Comparison of ENCODE assay signal across 12 mouse cellular contexts in genomic region chr5:124192726-124193285, GRCm38 (mm10). TPM values are rescaled to one million over a fixed set of nuclear protein-coding genes. Genes with fewer than 3 reads are reported as not detected.
DNase-seq lines count a peak whose midpoint lies in the region; ATAC-seq and TF ChIP-seq lines count a peak whose summit lies in the region.
"Had no signal": no experiment of that assay in that cellular context is flagged by ENCODE, and none has a peak within 500 bp of the region (broad histone marks: within the 10 kb centered on the region; RNA-seq: fewer than 3 reads in every experiment).

No protein-coding gene starts in this region.

- no peak for TF ChIP-seq EP300 in liver, postnatal 0 days (IDR thresholded peaks at IDR 0.05; ENCODE audit: low read depth)

- 19% methylated on average over 10 of the region's 10 CpGs for WGBS in forebrain, postnatal 0 days
- 53% methylated on average over 10 of the region's 10 CpGs for WGBS in limb, embryonic 15.5 days
- 80% methylated on average over 10 of the region's 10 CpGs for WGBS in liver, postnatal 0 days (ENCODE audit: insufficient replicate concordance)

- no peaks in the 10 kb centered on the region for H3K27me3 ChIP-seq in forebrain, postnatal 0 days (ENCODE audit: insufficient read depth, low read length)
- H3K27me3 ChIP-seq in limb, embryonic 15.5 days = no peaks in the 10 kb centered on the region
- H3K27me3 ChIP-seq in liver, postnatal 0 days (ENCODE audit: insufficient read depth, low read length) = no peaks in the 10 kb centered on the region
- H3K27me3 ChIP-seq: CH12.LX; embryonic facial prominence, embryonic 12.5 days had no signal

- no peak overlapping the region for H3K4me2 ChIP-seq in forebrain, postnatal 0 days (ENCODE audit: low read depth)
- no peak overlapping the region for H3K4me2 ChIP-seq in limb, embryonic 15.5 days
- H3K4me2 ChIP-seq in liver, postnatal 0 days (ENCODE audit: low read depth, low read length) = no peak overlapping the region
- H3K4me2 ChIP-seq: embryonic facial prominence, embryonic 12.5 days; lung, embryonic 14.5 days had no signal

- no peaks in the 10 kb centered on the region for H3K9me3 ChIP-seq in forebrain, postnatal 0 days (ENCODE audit: low read length)
- H3K9me3 ChIP-seq in limb, embryonic 15.5 days = no peaks in the 10 kb centered on the region
- H3K9me3 ChIP-seq in liver, postnatal 0 days (ENCODE audit: low read length) = no peaks in the 10 kb centered on the region
- H3K9me3 ChIP-seq: embryonic facial prominence, embryonic 12.5 days had no signal

- peak overlapping the region; percentile 97 for H3K27ac ChIP-seq in layer of hippocampus, adult 2 months
- no peak overlapping the region for H3K27ac ChIP-seq in forebrain, postnatal 0 days (ENCODE audit: low read depth, low read length)
- H3K27ac ChIP-seq in limb, embryonic 15.5 days = peak overlapping the region; percentile 11; the same call in 1 of the 2 replicates
- H3K27ac ChIP-seq in liver, postnatal 0 days (ENCODE audit: low read depth) = no peak overlapping the region
- H3K27ac ChIP-seq: embryonic facial prominence, embryonic 12.5 days had no signal

- no peaks in the 10 kb centered on the region for H3K36me3 ChIP-seq in forebrain, postnatal 0 days (ENCODE audit: insufficient read depth)
- H3K36me3 ChIP-seq in limb, embryonic 15.5 days = no peaks in the 10 kb centered on the region
- H3K36me3 ChIP-seq in liver, postnatal 0 days (replicated peaks; ENCODE audit: insufficient read depth, low read length) = no peaks in the 10 kb centered on the region
- H3K36me3 ChIP-seq: embryonic facial prominence, embryonic 12.5 days had no signal

- no peak for DNase-seq in layer of hippocampus, adult 2 months (ENCODE audit: low spot score in 2 of 2)
- DNase-seq in layer of hippocampus, adult 9-11 months = no peak
- no peak for DNase-seq in forebrain, postnatal 0 days
- peak; percentile 60 to 68 for DNase-seq in thymus, postnatal 10 days (ENCODE audit: low spot score in 2 of 2)
- DNase-seq in natural killer cell, adult 2 months (ENCODE audit: low spot score in 2 of 2) = no peak
- DNase-seq in adrenal gland, adult 18-20 months (ENCODE audit: low spot score in 2 of 2) = no peak
- DNase-seq in liver, postnatal 0 days = no peak
- DNase-seq: lung, embryonic 14.5 days had no signal

- TF ChIP-seq CTCF in layer of hippocampus, adult 2 months (conservative IDR thresholded peaks at IDR 0.05) = no peak
- TF ChIP-seq CTCF in forebrain, postnatal 0 days (IDR thresholded peaks at IDR 0.05; ENCODE audit: low read depth) = no peak
- TF ChIP-seq CTCF in liver, postnatal 0 days (IDR thresholded peaks at IDR 0.05; ENCODE audit: low read depth) = no peak

- ATAC-seq in forebrain, postnatal 0 days = peak; percentile 34; the same call in 1 of the 2 replicates
- ATAC-seq in limb, embryonic 15.5 days (ENCODE audit: insufficient number of reproducible peaks, low FRiP score, low TSS enrichment, low read depth) = no peak
- ATAC-seq in liver, postnatal 0 days = no peak

- H3K4me1 ChIP-seq in forebrain, postnatal 0 days (ENCODE audit: insufficient read depth) = peaks cover 19% of the 10 kb centered on the region
- peaks cover 43% of the 10 kb centered on the region for H3K4me1 ChIP-seq in limb, embryonic 15.5 days
- H3K4me1 ChIP-seq in liver, postnatal 0 days (ENCODE audit: insufficient read depth) = peaks cover 18% of the 10 kb centered on the region

- H3K9ac ChIP-seq in forebrain, postnatal 0 days = peak overlapping the region; percentile 33
- no peak overlapping the region for H3K9ac ChIP-seq in limb, embryonic 15.5 days
- no peak overlapping the region for H3K9ac ChIP-seq in liver, postnatal 0 days (replicated peaks)
- H3K9ac ChIP-seq: embryonic facial prominence, embryonic 12.5 days; lung, embryonic 14.5 days had no signal

- H3K4me3 ChIP-seq in layer of hippocampus, adult 2 months = no peak overlapping the region; the same call in 1 of the 2 replicates
- peak overlapping the region; percentile 5; the same call in 1 of the 2 replicates for H3K4me3 ChIP-seq in forebrain, postnatal 0 days (ENCODE audit: low read depth, low read length)
- H3K4me3 ChIP-seq in limb, embryonic 15.5 days = no peak overlapping the region
- no peak overlapping the region for H3K4me3 ChIP-seq in liver, postnatal 0 days (ENCODE audit: low read depth, low read length)
- H3K4me3 ChIP-seq: embryonic facial prominence, embryonic 12.5 days; myocyte had no signal

RNA-seq across cellular contexts. Expression of gene Pitpnm2, which starts 56.8 kb away (rescaled TPM):
- total RNA-seq in layer of hippocampus, adult 2 months (2021) = 100 to 1,000 TPM; 379 to 394 TPM
- total RNA-seq in forebrain, postnatal 0 days (2014; rRNA removed) = 33.8 and 38.4 TPM in 2 replicates
- polyA plus RNA-seq in forebrain, postnatal 0 days (2015; fragmentation: Nextera tagmentation; extraction: Ambion mirVana) = 9.2 and 10.1 TPM in 2 replicates
- 4.8 and 5.2 TPM in 2 replicates for polyA plus RNA-seq in limb, embryonic 15.5 days (2015; fragmentation: Nextera tagmentation; extraction: Ambion mirVana)
- total RNA-seq in adrenal gland, adult 18-20 months (2021) = 10 to 100 TPM; 36.4 to 61.1 TPM
- 2.1 and 2.4 TPM in 2 replicates for polyA plus RNA-seq in liver, postnatal 0 days (2015; fragmentation: Nextera tagmentation; extraction: Ambion mirVana)

Comparison
In these comparisons a context has a peak if more than half of its experiments do, and no peak if none do; other contexts are left out.
1. DNase-seq: peak in thymus, postnatal 10 days (2 of 2); none in layer of hippocampus, adult 2 months (0 of 2), layer of hippocampus, adult 9-11 months (single experiment), forebrain, postnatal 0 days (single experiment), natural killer cell, adult 2 months (0 of 2), adrenal gland, adult 18-20 months (0 of 2) and liver, postnatal 0 days (single experiment).
2. H3K27ac ChIP-seq: peak in layer of hippocampus, adult 2 months (single experiment) and limb, embryonic 15.5 days (single experiment); none in forebrain, postnatal 0 days (single experiment) and liver, postnatal 0 days (single experiment).